Mouse (Mus musculus) bone marrow, adult 2 months (tissue): ENCODE measurements around the gene Fxyd5.

Source experiments
- CTCF ChIP-seq: fragments of 200-500 bp; IDR thresholded peaks from 2 replicates; pipeline ENCODE4 v1.5.1; 2011; ENCODE audit warnings: low read length, control low read depth; ENCODE audit not compliant: control insufficient read depth, insufficient read depth
- POLR2A ChIP-seq: fragments of 200-500 bp; IDR thresholded peaks from 2 replicates; pipeline ENCODE4 v1.6.1; 2011; ENCODE audit warnings: low read depth, mild to moderate bottlenecking, control low read depth, low read length, borderline replicate concordance; ENCODE audit not compliant: control insufficient read depth

GRCm38 (mm10) chr7:31056448-31056847 is 14.2 kb upstream of the Fxyd5 start:
- TF ChIP-seq POLR2A (no peak), CTCF (no peak)
